Mouse (Mus musculus) T-cell, adult 2 months (primary cell): ENCODE results near the gene Opcml.

Source experiments
- DNase-seq: peaks from one replicate; pipeline ENCODE4 v3.0.0; 2022; ENCODE audit warnings: low spot score

The Opcml gene

DNA sequence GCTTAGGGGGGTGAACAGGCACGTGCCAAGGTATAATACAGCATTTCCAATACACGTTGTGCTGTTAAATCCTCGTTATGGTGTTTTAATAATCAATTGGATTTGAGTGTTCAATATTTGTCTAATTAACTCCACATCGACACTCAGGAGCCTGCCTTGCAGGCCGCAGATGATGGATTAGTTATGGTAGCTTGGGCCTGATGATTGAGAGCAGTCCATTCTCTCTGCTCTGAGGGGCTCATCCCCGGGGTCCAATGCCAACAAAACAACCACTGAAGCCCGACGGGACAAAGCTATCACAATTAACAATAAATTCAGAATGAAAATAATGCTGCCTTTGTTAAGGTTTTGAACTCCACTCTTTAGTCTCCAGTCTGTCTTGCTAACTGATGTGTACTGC, 641.6 kb downstream of the Opcml start:
- no peak for DNase-seq

GRCm38 (mm10) chr9:28438752-28439151, 648.2 kb downstream of the Opcml start:
- DNase-seq: no peak

GRCm38 (mm10) chr9:28439433-28440191, 649.0 kb downstream of the Opcml start:
- no peak for DNase-seq

GRCm38 (mm10) chr9:28440192-28440795, 649.7 kb downstream of the Opcml start:
- no peak for DNase-seq

- no peak for DNase-seq
Observed at GRCm38 (mm10) chr9:28444485-28444884, 653.9 kb downstream of the Opcml start.

- no peak for DNase-seq
Observed at GRCm38 (mm10) chr9:28444972-28445371, 654.4 kb downstream of the Opcml start.

GRCm38 (mm10) chr9:28445863-28446262, 655.3 kb downstream of the Opcml start:
- DNase-seq: no peak

GRCm38 (mm10) chr9:28446278-28447064, 655.9 kb downstream of the Opcml start:
- no peak for DNase-seq

- DNase-seq: no peak
Observed at GRCm38 (mm10) chr9:28452509-28452908, 661.9 kb downstream of the Opcml start.

DNA sequence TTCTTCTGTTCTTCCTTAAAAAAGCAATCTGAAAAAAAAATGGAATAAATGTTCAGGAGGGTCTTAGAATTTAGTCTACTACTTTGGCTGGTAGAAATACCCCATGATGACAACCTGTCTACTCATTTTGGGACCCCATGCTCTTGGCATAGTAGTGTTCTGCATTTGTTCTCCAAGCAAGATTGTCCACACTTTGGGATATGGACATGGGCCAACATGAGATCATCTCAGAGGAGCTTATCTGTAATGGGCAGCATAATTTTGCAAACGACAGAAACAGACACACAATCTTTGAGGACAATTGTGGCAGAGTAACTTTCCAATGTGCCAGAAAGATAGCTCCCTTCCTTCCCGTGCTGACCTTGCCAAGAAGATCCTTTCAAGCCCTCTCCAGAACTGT, 662.5 kb downstream of the Opcml start:
- DNase-seq: no peak

DNA sequence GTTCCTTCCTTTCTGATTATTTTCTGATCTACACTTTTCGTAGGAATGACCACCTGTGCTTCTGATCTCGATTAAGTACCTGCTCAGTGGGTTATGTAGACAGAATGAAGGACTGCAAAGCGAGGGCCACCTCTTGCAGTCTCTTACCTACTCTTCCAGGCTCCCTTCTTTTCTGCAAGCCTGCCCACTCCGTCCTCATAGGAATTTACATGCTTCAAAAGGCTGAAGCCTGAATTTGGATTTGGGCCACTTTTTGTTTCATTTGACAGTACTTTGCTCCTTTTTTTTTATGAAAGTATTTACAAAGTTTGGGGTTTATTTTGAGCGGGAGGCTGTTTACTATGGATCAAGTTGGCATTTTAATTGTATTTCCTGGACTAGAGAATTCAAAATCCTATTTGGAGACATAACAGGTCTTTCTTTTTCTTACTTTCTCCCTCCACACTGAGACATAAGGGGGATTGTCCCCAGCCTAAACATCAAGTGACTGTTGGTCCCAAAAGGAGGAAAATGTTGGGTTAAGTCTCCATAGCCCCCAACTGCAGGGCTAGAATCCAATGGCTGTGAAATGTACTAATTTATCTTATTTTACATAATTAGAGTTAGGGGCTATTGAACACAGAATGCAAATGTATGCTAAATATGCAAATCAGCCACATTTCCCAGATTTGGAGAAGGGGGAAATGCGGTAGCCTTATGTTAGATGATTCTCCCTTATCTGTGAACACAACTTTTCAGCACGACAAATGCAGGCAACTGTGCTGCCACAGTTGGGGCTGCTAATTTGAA, 667.6 kb downstream of the Opcml start:
- DNase-seq: no peak

DNA sequence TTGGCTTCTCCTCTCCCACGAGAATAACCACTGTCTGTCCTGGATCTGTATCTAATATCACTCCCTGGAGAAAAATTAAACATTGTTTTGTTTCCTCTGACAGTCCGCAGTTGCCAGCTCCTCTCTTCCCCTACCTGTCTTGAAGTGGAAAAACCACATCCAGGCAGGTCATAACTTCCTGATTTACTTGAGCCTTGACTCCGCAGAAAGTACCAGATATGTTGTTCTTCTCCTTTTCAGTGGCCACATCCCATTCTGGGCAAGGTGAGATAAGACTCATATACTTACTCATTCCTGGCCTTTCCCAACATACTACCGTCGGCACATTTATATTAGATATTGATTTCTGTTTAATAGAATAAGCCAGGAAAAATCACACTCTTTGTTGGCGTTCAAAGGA, 673.0 kb downstream of the Opcml start:
- no peak for DNase-seq

DNA sequence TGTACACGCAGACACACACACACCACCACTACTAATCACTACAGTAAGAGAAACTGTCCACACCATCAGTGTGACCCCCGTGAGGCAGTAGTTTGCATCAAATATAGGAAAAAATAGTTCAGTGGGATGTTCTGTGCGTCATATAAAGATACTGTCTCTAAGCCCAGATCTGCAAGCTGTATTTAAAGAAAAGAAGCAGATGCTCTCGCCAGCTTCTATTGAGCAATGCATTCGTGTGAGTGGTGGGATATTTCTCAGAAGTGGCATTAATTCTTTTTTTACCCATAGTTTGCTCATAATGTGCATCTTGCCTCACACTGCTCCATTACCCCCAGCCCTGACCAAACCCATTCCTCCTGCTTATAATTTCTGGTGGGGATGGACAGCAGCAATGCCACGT, 678.8 kb downstream of the Opcml start:
- no peak for DNase-seq

GRCm38 (mm10) chr9:28471501-28471900, 680.9 kb downstream of the Opcml start:
- DNase-seq: no peak

DNA sequence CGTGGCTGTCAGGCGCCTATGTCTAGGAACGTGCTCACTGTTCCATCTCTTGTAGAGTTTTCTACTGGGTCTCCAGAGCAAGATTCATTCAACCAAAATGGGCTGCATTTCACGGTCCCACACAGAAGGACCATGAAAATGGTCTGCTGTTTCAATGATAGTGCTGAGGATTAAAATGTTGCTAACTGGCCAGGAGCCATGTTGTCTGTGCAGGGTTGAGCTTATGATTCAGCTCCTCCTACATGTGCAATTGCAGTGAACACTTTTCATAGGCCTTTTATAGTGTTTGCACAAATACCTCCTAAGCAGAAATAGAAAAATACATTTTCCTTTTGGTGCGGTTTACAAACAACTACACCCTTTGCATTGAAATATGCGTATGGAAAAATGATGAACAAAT, 684.0 kb downstream of the Opcml start:
- DNase-seq: no peak

GRCm38 (mm10) chr9:28481261-28481660, 690.7 kb downstream of the Opcml start:
- no peak for DNase-seq

DNA sequence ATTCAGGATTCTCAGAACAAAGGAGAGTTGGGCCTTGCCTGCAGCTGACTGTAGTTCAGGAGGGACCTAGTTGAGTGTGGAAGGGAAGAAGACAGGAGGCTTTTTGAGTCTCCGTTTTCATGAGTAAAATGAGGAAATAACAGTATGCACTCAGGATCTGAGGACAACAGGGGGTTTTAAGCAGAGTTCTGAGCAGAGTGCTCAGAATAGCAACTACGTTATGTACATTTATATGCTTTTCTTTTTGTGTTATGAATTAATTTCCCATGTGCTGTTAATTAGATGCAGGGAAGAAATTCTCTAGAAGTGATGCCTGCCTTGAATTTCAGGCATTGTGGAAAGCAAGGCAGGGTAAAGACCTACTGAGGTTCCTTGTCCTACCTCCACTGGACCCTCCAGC, 697.9 kb downstream of the Opcml start:
- DNase-seq: no peak

DNA sequence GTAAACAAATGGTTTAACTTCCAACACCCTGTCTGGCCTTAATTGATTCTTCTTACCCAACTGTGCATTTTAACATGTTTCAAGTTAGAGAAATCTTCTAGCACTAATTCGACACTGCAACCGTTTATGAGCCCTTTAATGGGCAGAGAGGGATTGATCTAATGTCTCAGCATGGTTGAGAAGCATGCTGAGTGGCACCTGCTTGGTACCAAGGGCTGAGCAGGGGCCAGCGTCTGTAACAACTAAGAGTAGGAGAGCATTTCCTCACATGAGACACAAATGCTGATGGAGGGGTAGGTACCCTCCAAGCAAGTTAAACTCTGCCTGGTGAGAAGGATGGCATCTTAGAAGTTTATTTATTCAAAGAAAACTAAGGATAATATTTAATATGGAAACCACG, 699.3 kb downstream of the Opcml start:
- no peak for DNase-seq

- no peak for DNase-seq
Observed at GRCm38 (mm10) chr9:28490410-28490809, 699.8 kb downstream of the Opcml start.

- DNase-seq: no peak
Observed at GRCm38 (mm10) chr9:28499841-28500794, 709.5 kb downstream of the Opcml start.

DNA sequence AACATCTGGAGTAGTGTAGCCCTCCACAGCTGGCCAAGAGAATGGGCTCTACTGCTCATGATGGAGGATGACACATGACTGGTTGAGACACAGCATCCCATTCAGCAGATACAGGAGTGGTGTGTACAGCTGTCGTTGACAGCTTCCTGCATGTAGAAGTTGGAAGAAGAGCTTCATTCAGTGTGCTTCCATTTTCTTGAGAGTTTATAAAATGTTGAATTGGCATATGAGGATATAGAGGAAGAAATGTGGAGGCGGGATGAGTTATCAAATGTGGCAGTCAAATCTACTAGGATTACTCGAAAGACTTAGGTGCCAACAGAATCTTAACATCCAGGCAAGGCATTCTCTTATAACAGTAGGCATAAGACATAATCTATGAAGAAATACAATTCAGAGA, 723.3 kb downstream of the Opcml start:
- no peak for DNase-seq
